Mouse (Mus musculus): ENCODE results near the gene Mdk.

- TF ChIP-seq CTCF (IDR thresholded peaks at IDR 0.05; ENCODE audit: insufficient read depth, low read depth, low read length) (no peak), POLR2A (IDR thresholded peaks at IDR 0.05; ENCODE audit: insufficient read depth, low read depth, low read length) (no peak)
These were observed 29.8 kb downstream of the Mdk start for GRCm38 (mm10) chr2:91902336-91902735.

Data from olfactory bulb, adult 2 months (tissue).